Mouse (Mus musculus): ENCODE measurements around the gene Atxn7l3b. TPM values are rescaled to one million over a fixed set of nuclear protein-coding genes. Genes with fewer than 3 reads are reported as not detected.
"Not testable (repeated sequence)": the region's sequence is repeated elsewhere in the genome, so short reads cannot be mapped to it uniquely, and the experiment has no call there.

Atxn7l3b gene
- total RNA-seq (2014; rRNA removed) = 178 and 183 TPM in 2 replicates
- 401 and 419 TPM in 2 replicates for polyA plus RNA-seq (2015; fragmentation: Nextera tagmentation; extraction: Ambion mirVana)

DNA sequence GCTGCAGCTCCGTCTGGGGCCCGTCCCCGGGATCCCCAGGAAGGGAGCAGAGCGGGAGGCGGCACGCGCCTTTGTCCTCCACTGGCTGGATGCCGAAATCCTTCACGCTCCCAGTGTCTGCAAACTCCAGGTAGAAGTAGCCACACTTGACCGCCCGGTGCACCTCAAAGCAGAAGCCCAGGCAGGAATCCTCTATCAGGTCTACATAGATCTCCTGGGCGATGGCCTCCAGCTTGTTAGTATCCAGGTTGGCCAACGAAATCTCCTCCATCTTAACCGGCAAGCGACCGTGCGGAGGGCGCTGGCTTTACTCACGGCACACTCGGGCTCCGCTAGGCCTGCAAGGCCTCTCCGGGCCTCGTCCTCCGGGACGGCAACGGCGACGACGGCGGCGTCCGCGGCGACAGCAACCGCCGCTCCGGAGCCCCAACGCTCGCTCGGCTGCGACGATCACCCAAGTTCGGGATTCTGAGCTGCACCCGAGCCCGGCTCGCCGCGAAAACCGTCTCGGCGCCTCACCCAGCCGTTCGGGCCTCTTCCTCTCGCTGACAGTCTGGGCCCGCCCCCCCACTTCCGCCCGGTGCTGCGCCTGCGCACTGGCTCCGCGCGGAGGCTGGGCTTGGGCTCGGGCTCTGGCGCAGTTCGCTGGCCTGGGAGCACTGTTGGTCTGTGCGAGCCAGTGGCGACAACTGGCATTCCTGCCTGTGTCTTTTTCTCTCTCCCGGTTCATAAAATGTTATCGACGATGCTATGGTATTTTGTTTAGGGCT lies at the start of gene Atxn7l3b:
Gene Atxn7l3b (minus strand): TSS at position 550 of the 770 bp plus-strand sequence.
- H3K4me1 ChIP-seq (ENCODE audit: insufficient read depth, low read length) = peaks cover 21% of the 10 kb centered on the region
- H3K9ac ChIP-seq (replicated peaks; ENCODE audit: low read length) = peak within 1 kb of the TSS; percentile 96
- DNase-seq (ENCODE audit: low spot score) (peak; percentile 95), ATAC-seq (peak; percentile 100)
- H3K36me3 ChIP-seq (ENCODE audit: insufficient read depth, low read length) = 0 out of 2 replicates have a peak, but pooled peaks cover 7% of the 10 kb centered on the region
- no peak for TF ChIP-seq CTCF (IDR thresholded peaks at IDR 0.05; ENCODE audit: low read depth)
- H3K27ac ChIP-seq = peak within 1 kb of the TSS; percentile 98
- H3K4me2 ChIP-seq (ENCODE audit: low read depth, low read length) = peak within 1 kb of the TSS; percentile 71
- no peaks in the 10 kb centered on the region for H3K27me3 ChIP-seq (ENCODE audit: insufficient read depth, low read length)
- H3K4me3 ChIP-seq (ENCODE audit: low read length) = peak within 1 kb of the TSS; percentile 68
- WGBS = 1% methylated on average over 70 of the region's 70 CpGs
- H3K9me3 ChIP-seq (ENCODE audit: low read length) = no peaks in the 10 kb centered on the region

DNA sequence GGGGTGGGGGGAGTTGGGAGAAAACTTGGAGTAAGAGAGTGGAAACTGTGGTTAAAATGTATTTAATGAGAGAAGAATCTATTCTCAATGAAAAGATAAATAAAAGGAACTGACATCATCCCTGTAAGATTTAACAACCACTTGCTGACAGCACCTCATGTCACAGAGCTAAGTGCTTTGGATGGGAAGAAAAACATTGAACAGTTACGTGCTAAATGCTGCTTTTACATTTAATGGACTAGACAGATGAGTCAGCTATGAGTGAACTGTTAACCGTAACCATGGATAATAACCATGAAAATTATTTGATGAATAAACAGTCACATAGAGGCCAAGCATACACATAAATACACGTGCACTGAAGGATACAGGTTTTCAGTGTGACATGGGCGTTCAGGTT lies 48.8 kb upstream of the Atxn7l3b start:
- no peak overlapping the region for H3K27ac ChIP-seq
- ATAC-seq = no peak
- H3K9me3 ChIP-seq (ENCODE audit: low read length) = no peaks in the 10 kb centered on the region
- WGBS = 47% methylated on average over 4 of the region's 4 CpGs
- H3K9ac ChIP-seq (replicated peaks; ENCODE audit: low read length) = no peak overlapping the region
- DNase-seq (ENCODE audit: low spot score) = no peak
- H3K36me3 ChIP-seq (ENCODE audit: insufficient read depth, low read length) = no peaks in the 10 kb centered on the region
- TF ChIP-seq CTCF (IDR thresholded peaks at IDR 0.05; ENCODE audit: low read depth) = no peak
- no peak overlapping the region for H3K4me2 ChIP-seq (ENCODE audit: low read depth, low read length)
- no peak overlapping the region for H3K4me3 ChIP-seq (ENCODE audit: low read length)
- H3K4me1 ChIP-seq (ENCODE audit: insufficient read depth, low read length) = no peaks in the 10 kb centered on the region
- no peaks in the 10 kb centered on the region for H3K27me3 ChIP-seq (ENCODE audit: insufficient read depth, low read length)

DNA sequence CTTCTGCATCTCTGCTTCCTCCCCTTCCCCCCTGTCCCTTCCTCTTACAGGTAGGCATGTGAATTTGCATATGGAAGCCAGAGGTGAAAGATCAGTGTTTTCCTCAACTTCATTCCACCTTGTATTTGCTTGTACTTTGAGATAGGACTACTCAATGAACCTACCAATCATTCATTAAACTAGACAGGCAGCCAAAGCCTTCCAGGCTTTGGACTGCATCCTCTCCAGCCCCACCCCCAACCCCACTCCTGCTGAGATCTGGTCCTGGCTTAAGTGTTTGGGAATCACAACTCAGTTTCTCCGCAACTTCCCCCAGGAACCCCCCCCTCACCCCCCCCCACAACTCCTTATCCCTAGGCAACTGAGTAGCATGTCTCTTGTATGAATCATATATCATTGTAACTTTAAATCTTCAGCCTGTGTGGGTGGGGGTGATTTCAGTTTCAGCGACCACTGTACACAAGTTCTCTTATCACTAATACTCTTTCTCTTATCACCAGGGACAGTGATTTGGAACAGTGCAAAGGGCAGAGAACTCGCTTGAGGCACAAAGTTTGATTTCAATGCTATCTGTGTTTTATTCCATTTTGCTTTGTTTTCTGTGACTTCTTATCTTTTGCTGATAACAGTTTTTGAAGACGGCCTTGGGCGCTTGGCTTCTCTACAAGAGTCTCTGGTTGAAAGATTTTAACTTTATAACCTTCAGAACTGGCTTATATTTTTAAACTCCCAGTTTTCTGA lies 44.7 kb upstream of the Atxn7l3b start:
- 64% methylated on average over 5 of the region's 5 CpGs for WGBS
- Histone ChIP-seq H3K9ac (replicated peaks; ENCODE audit: low read length) (no peak overlapping the region), H3K4me3 (ENCODE audit: low read length) (no peak overlapping the region), H3K36me3 (ENCODE audit: insufficient read depth, low read length) (no peaks in the 10 kb centered on the region), H3K27ac (no peak overlapping the region), H3K4me2 (ENCODE audit: low read depth, low read length) (no peak overlapping the region), H3K27me3 (ENCODE audit: insufficient read depth, low read length) (no peaks in the 10 kb centered on the region), H3K4me1 (ENCODE audit: insufficient read depth, low read length) (no peaks in the 10 kb centered on the region), H3K9me3 (ENCODE audit: low read length) (no peaks in the 10 kb centered on the region)
- DNase-seq (ENCODE audit: low spot score) (no peak), ATAC-seq (no peak)
- no peak for TF ChIP-seq CTCF (IDR thresholded peaks at IDR 0.05; ENCODE audit: low read depth)

DNA sequence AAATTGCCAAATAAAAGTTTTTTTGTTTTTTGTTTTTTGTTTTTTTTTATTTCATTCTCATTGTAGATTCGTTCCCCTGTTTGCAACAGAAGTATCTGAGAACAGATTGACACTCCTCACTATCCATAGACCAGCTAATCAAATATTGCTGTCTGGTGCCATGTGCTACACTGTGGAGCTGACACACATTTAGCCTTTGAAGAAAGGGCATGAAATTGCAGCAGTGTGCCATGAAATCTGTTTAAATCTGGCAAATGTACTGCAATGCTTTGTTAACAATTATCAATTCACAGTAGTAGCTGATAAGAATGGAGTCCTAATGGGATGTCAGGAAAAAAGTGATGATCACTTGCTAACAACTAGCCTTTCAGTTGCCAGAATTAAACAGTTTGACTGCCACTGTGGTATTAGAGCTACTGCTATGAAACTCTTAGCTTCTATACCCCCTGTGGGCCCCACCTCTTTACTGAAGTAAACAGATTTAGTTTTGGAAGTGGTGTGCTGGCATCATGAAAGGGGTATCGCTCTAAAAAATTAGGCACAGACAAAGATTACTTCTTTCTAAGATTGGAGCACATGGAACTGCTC lies 41.3 kb upstream of the Atxn7l3b start:
- no peaks in the 10 kb centered on the region for H3K9me3 ChIP-seq (ENCODE audit: low read length)
- H3K4me2 ChIP-seq (ENCODE audit: low read depth, low read length) = no peak overlapping the region
- H3K36me3 ChIP-seq (ENCODE audit: insufficient read depth, low read length) = no peaks in the 10 kb centered on the region
- TF ChIP-seq CTCF (IDR thresholded peaks at IDR 0.05; ENCODE audit: low read depth) = no peak
- H3K4me3 ChIP-seq (ENCODE audit: low read length) = no peak overlapping the region
- H3K4me1 ChIP-seq (ENCODE audit: insufficient read depth, low read length) = no peaks in the 10 kb centered on the region
- no peak for ATAC-seq
- H3K27ac ChIP-seq = no peak overlapping the region
- no peaks in the 10 kb centered on the region for H3K27me3 ChIP-seq (ENCODE audit: insufficient read depth, low read length)
- DNase-seq (ENCODE audit: low spot score) = no peak
- WGBS = 56% methylated on average over 2 of the region's 2 CpGs
- H3K9ac ChIP-seq (replicated peaks; ENCODE audit: low read length) = no peak overlapping the region

DNA sequence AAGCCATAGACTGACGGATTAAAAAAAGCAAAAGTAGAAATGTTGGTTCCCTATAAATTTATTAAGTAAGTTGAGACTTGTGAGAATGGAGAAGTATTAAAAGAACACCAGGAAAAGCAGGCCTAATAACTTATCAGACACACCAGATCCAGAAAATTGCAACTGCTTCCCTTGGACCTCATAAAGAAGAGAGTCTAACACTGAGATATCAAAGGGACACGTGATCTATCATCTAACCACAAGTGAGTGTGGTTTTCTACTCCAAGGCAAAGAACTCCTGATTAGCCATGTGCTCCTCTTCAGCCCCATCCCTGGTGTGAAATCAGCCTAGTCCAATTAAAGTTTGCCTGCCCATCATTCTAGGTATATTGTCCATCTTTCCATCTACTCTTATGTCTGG lies 38.8 kb upstream of the Atxn7l3b start:
- no peak for ATAC-seq
- H3K4me2 ChIP-seq (ENCODE audit: low read depth, low read length) = no peak overlapping the region
- DNase-seq (ENCODE audit: low spot score) = no peak
- H3K9me3 ChIP-seq (ENCODE audit: low read length) = no peaks in the 10 kb centered on the region
- H3K27ac ChIP-seq = no peak overlapping the region
- no peaks in the 10 kb centered on the region for H3K4me1 ChIP-seq (ENCODE audit: insufficient read depth, low read length)
- TF ChIP-seq CTCF (IDR thresholded peaks at IDR 0.05; ENCODE audit: low read depth) = no peak
- H3K9ac ChIP-seq (replicated peaks; ENCODE audit: low read length) = no peak overlapping the region
- H3K36me3 ChIP-seq (ENCODE audit: insufficient read depth, low read length) = no peaks in the 10 kb centered on the region
- WGBS = 81% methylated on average over 2 of the region's 2 CpGs
- no peak overlapping the region for H3K4me3 ChIP-seq (ENCODE audit: low read length)
- H3K27me3 ChIP-seq (ENCODE audit: insufficient read depth, low read length) = no peaks in the 10 kb centered on the region

DNA sequence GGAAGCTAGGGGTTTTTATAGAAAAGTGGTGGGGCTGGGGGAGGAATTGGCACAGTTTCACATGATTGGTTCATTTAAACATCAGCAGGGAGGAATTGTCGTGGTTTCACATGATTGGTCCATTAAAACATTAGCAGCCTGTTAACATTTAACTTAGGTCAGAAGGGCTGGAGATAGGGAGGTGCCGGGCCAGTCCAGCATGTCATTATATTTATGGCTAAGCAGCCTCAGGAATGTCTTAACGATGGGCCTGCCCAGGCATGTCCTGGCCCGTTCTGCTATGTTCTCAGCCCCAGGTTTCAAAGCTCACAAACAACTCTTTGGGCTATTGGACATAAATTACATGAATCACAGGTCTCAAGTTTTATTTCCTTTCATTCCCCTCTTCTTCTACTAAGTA lies 33.4 kb upstream of the Atxn7l3b start:
- not testable (repeated sequence) for DNase-seq (ENCODE audit: low spot score); H3K4me2 ChIP-seq (ENCODE audit: low read depth, low read length); H3K27me3 ChIP-seq (ENCODE audit: insufficient read depth, low read length); H3K9ac ChIP-seq (replicated peaks; ENCODE audit: low read length); H3K4me3 ChIP-seq (ENCODE audit: low read length); ATAC-seq; H3K36me3 ChIP-seq (ENCODE audit: insufficient read depth, low read length); H3K9me3 ChIP-seq (ENCODE audit: low read length); H3K4me1 ChIP-seq (ENCODE audit: insufficient read depth, low read length); H3K27ac ChIP-seq
- 49% methylated on average over 4 of the region's 4 CpGs for WGBS

Measured in hindbrain, postnatal 0 days (tissue).